Mouse (Mus musculus): ENCODE results near the gene Mipol1. TPM values are rescaled to one million over a fixed set of nuclear protein-coding genes. Genes with fewer than 3 reads are reported as not detected.
A peak's percentile ranks its signal among the peaks of the same experiment; 100 is the strongest.

The Mipol1 gene
- polyA plus RNA-seq, 1 experiment from 2014 or later: 12.3 TPM

- no peak overlapping the region for H3K9ac ChIP-seq (replicated peaks; ENCODE audit: low read length)
- no peak overlapping the region for H3K4me2 ChIP-seq (ENCODE audit: low read depth, low read length)
- H3K4me1 ChIP-seq (ENCODE audit: control insufficient read depth, insufficient read depth, low read length): no peaks in the 10 kb centered on the region
- WGBS: 82% methylated on average over 4 of the region's 4 CpGs
- H3K9me3 ChIP-seq (replicated peaks; ENCODE audit: control insufficient read depth, low read length): no peaks in the 10 kb centered on the region
- no peaks in the 10 kb centered on the region for H3K36me3 ChIP-seq (replicated peaks; ENCODE audit: control insufficient read depth, insufficient read depth, low read depth, low read length)
- ATAC-seq (replicated peaks; ENCODE audit: insufficient number of reproducible peaks, low FRiP score, low TSS enrichment, low read depth): no peak
- H3K4me3 ChIP-seq (ENCODE audit: low read depth, low read length): no peak overlapping the region
- H3K27me3 ChIP-seq (ENCODE audit: control insufficient read depth, insufficient read depth, low read length): peaks cover 16% of the 10 kb centered on the region
- no peak overlapping the region for H3K27ac ChIP-seq (replicated peaks; ENCODE audit: low read depth, low read length)
- DNase-seq (ENCODE audit: low spot score): no peak
Observed at GRCm38 (mm10) chr12:57528335-57528734, 298.1 kb downstream of the Mipol1 start.

GRCm38 (mm10) chr12:57530474-57530873, 300.2 kb downstream of the Mipol1 start:
- ATAC-seq (replicated peaks; ENCODE audit: insufficient number of reproducible peaks, low FRiP score, low TSS enrichment, low read depth) (no peak), DNase-seq (ENCODE audit: low spot score) (no peak)
- no peak overlapping the region for H3K9ac ChIP-seq (replicated peaks; ENCODE audit: low read length)
- WGBS: 9% methylated on average over 9 of the region's 9 CpGs
- H3K4me2 ChIP-seq (ENCODE audit: low read depth, low read length): no peak overlapping the region
- no peak overlapping the region for H3K4me3 ChIP-seq (ENCODE audit: low read depth, low read length)
- H3K36me3 ChIP-seq (replicated peaks; ENCODE audit: control insufficient read depth, insufficient read depth, low read depth, low read length): no peaks in the 10 kb centered on the region
- H3K4me1 ChIP-seq (ENCODE audit: control insufficient read depth, insufficient read depth, low read length): no peaks in the 10 kb centered on the region; the same call in 1 of the 2 replicates
- no peaks in the 10 kb centered on the region for H3K9me3 ChIP-seq (replicated peaks; ENCODE audit: control insufficient read depth, low read length)
- peaks cover 34% of the 10 kb centered on the region for H3K27me3 ChIP-seq (ENCODE audit: control insufficient read depth, insufficient read depth, low read length)
- H3K27ac ChIP-seq (replicated peaks; ENCODE audit: low read depth, low read length): no peak overlapping the region

GRCm38 (mm10) chr12:57534517-57534878, 304.3 kb downstream of the Mipol1 start:
- ATAC-seq (replicated peaks; ENCODE audit: insufficient number of reproducible peaks, low FRiP score, low TSS enrichment, low read depth): no peak
- H3K9ac ChIP-seq (replicated peaks; ENCODE audit: low read length): no peak overlapping the region
- no peak overlapping the region for H3K4me3 ChIP-seq (ENCODE audit: low read depth, low read length)
- H3K36me3 ChIP-seq (replicated peaks; ENCODE audit: control insufficient read depth, insufficient read depth, low read depth, low read length): no peaks in the 10 kb centered on the region
- H3K4me2 ChIP-seq (ENCODE audit: low read depth, low read length): 0 out of 2 replicates have a peak overlapping the region, but pooled peaks have one; percentile 11
- WGBS: 1% methylated on average over 4 of the region's 6 CpGs
- H3K27ac ChIP-seq (replicated peaks; ENCODE audit: low read depth, low read length): no peak overlapping the region
- H3K9me3 ChIP-seq (replicated peaks; ENCODE audit: control insufficient read depth, low read length): no peaks in the 10 kb centered on the region
- DNase-seq (ENCODE audit: low spot score): no peak
- H3K27me3 ChIP-seq (ENCODE audit: control insufficient read depth, insufficient read depth, low read length): peaks cover 48% of the 10 kb centered on the region
- H3K4me1 ChIP-seq (ENCODE audit: control insufficient read depth, insufficient read depth, low read length): peaks cover 3% of the 10 kb centered on the region

GRCm38 (mm10) chr12:57534879-57535611, 304.8 kb downstream of the Mipol1 start:
- Histone ChIP-seq H3K27me3 (ENCODE audit: control insufficient read depth, insufficient read depth, low read length) (peaks cover 48% of the 10 kb centered on the region), H3K36me3 (replicated peaks; ENCODE audit: control insufficient read depth, insufficient read depth, low read depth, low read length) (no peaks in the 10 kb centered on the region), H3K4me2 (ENCODE audit: low read depth, low read length) (peak overlapping the region; percentile 11; the same call in 1 of the 2 replicates), H3K9me3 (replicated peaks; ENCODE audit: control insufficient read depth, low read length) (no peaks in the 10 kb centered on the region), H3K9ac (replicated peaks; ENCODE audit: low read length) (no peak overlapping the region), H3K27ac (replicated peaks; ENCODE audit: low read depth, low read length) (no peak overlapping the region), H3K4me1 (ENCODE audit: control insufficient read depth, insufficient read depth, low read length) (peaks cover 3% of the 10 kb centered on the region), H3K4me3 (ENCODE audit: low read depth, low read length) (no peak overlapping the region)
- DNase-seq (ENCODE audit: low spot score) (peak; percentile 53), ATAC-seq (replicated peaks; ENCODE audit: insufficient number of reproducible peaks, low FRiP score, low TSS enrichment, low read depth) (peak; percentile 71)
- under 1% methylated on average over 38 of the region's 39 CpGs for WGBS

GRCm38 (mm10) chr12:57536056-57536908, 306.1 kb downstream of the Mipol1 start:
- Histone ChIP-seq H3K27me3 (ENCODE audit: control insufficient read depth, insufficient read depth, low read length) (peaks cover 55% of the 10 kb centered on the region), H3K4me3 (ENCODE audit: low read depth, low read length) (no peak overlapping the region), H3K4me1 (ENCODE audit: control insufficient read depth, insufficient read depth, low read length) (peaks cover 3% of the 10 kb centered on the region), H3K9ac (replicated peaks; ENCODE audit: low read length) (no peak overlapping the region), H3K9me3 (replicated peaks; ENCODE audit: control insufficient read depth, low read length) (no peaks in the 10 kb centered on the region), H3K27ac (replicated peaks; ENCODE audit: low read depth, low read length) (no peak overlapping the region), H3K36me3 (replicated peaks; ENCODE audit: control insufficient read depth, insufficient read depth, low read depth, low read length) (no peaks in the 10 kb centered on the region), H3K4me2 (ENCODE audit: low read depth, low read length) (no peak overlapping the region)
- ATAC-seq (replicated peaks; ENCODE audit: insufficient number of reproducible peaks, low FRiP score, low TSS enrichment, low read depth) (no peak), DNase-seq (ENCODE audit: low spot score) (peak; percentile 23)
- WGBS: 2% methylated on average over 25 of the region's 25 CpGs

- H3K36me3 ChIP-seq (replicated peaks; ENCODE audit: control insufficient read depth, insufficient read depth, low read depth, low read length): no peaks in the 10 kb centered on the region
- H3K27ac ChIP-seq (replicated peaks; ENCODE audit: low read depth, low read length): no peak overlapping the region
- peaks cover 3% of the 10 kb centered on the region for H3K4me1 ChIP-seq (ENCODE audit: control insufficient read depth, insufficient read depth, low read length)
- ATAC-seq (replicated peaks; ENCODE audit: insufficient number of reproducible peaks, low FRiP score, low TSS enrichment, low read depth) (no peak), DNase-seq (ENCODE audit: low spot score) (no peak)
- peaks cover 58% of the 10 kb centered on the region for H3K27me3 ChIP-seq (ENCODE audit: control insufficient read depth, insufficient read depth, low read length)
- H3K4me3 ChIP-seq (ENCODE audit: low read depth, low read length): no peak overlapping the region
- no peak overlapping the region for H3K4me2 ChIP-seq (ENCODE audit: low read depth, low read length)
- 3% methylated on average over 11 of the region's 11 CpGs for WGBS
- no peaks in the 10 kb centered on the region for H3K9me3 ChIP-seq (replicated peaks; ENCODE audit: control insufficient read depth, low read length)
- no peak overlapping the region for H3K9ac ChIP-seq (replicated peaks; ENCODE audit: low read length)
Observed at GRCm38 (mm10) chr12:57536909-57537670, 306.9 kb downstream of the Mipol1 start.

- H3K4me2 ChIP-seq (ENCODE audit: low read depth, low read length): peak overlapping the region; percentile 49
- H3K4me3 ChIP-seq (ENCODE audit: low read depth, low read length): peak overlapping the region; percentile 26
- no peak overlapping the region for H3K27ac ChIP-seq (replicated peaks; ENCODE audit: low read depth, low read length)
- H3K9ac ChIP-seq (replicated peaks; ENCODE audit: low read length): no peak overlapping the region
- DNase-seq (ENCODE audit: low spot score): peak; percentile 46
- peaks cover 3% of the 10 kb centered on the region for H3K4me1 ChIP-seq (ENCODE audit: control insufficient read depth, insufficient read depth, low read length)
- no peaks in the 10 kb centered on the region for H3K36me3 ChIP-seq (replicated peaks; ENCODE audit: control insufficient read depth, insufficient read depth, low read depth, low read length)
- no peak for ATAC-seq (replicated peaks; ENCODE audit: insufficient number of reproducible peaks, low FRiP score, low TSS enrichment, low read depth)
- WGBS: under 1% methylated on average over 21 of the region's 21 CpGs
- H3K27me3 ChIP-seq (ENCODE audit: control insufficient read depth, insufficient read depth, low read length): peaks cover 59% of the 10 kb centered on the region
- no peaks in the 10 kb centered on the region for H3K9me3 ChIP-seq (replicated peaks; ENCODE audit: control insufficient read depth, low read length)
Observed at GRCm38 (mm10) chr12:57537791-57538587, 307.8 kb downstream of the Mipol1 start.

Measured in embryonic facial prominence, embryonic 11.5 days (tissue).